Comparison of ENCODE assay signal across 12 mouse cellular contexts in genomic region chr17:33921361-33921760, GRCm38 (mm10). TPM values are rescaled to one million over a fixed set of nuclear protein-coding genes. Genes with fewer than 3 reads are reported as not detected.
DNase-seq lines count a peak whose midpoint lies in the region; ATAC-seq and TF ChIP-seq lines count a peak whose summit lies in the region.
"Had no signal": no experiment of that assay in that cellular context is flagged by ENCODE, and none has a peak within 500 bp of the region (broad histone marks: within the 10 kb centered on the region; RNA-seq: fewer than 3 reads in every experiment).

No protein-coding gene starts in this region.

- H3K9ac ChIP-seq in hindbrain, embryonic 12.5 days: no peak overlapping the region
- H3K9ac ChIP-seq in hindbrain, embryonic 11.5 days (ENCODE audit: low read depth, low read length): no peak overlapping the region
- no peak overlapping the region for H3K9ac ChIP-seq in intestine, embryonic 15.5 days
- H3K9ac ChIP-seq: hindbrain, embryonic 14.5 days had no signal

- 0 out of 2 replicates have a peak, but pooled peaks cover 9% of the 10 kb centered on the region for H3K27me3 ChIP-seq in hindbrain, embryonic 12.5 days
- no peaks in the 10 kb centered on the region for H3K27me3 ChIP-seq in hindbrain, embryonic 11.5 days (ENCODE audit: control insufficient read depth, insufficient read depth, low read length)
- H3K27me3 ChIP-seq in testis, adult 2 months (ENCODE audit: control insufficient read depth, insufficient read depth, low read length): no peaks in the 10 kb centered on the region
- H3K27me3 ChIP-seq in intestine, embryonic 15.5 days (replicated peaks): no peaks in the 10 kb centered on the region
- H3K27me3 ChIP-seq: Patski had no signal

- no peak for TF ChIP-seq CTCF in testis, adult 2 months (IDR thresholded peaks at IDR 0.05; ENCODE audit: control insufficient read depth, insufficient read depth, insufficient replicate concordance, low read depth, low read length)

- DNase-seq in cerebellum, adult 11-12 months: peak; percentile 31
- DNase-seq in cerebellum, postnatal 36 days: no peak
- no peak for DNase-seq in hindbrain, embryonic 11.5 days (ENCODE audit: low spot score)
- no peak for DNase-seq in testis, postnatal 14 days (ENCODE audit: low spot score)
- DNase-seq in right cerebral cortex, postnatal 14 days: no peak

- peak overlapping the region; percentile 83; the same call in 1 of the 2 replicates for H3K4me2 ChIP-seq in hindbrain, embryonic 12.5 days (replicated peaks)
- no peak overlapping the region for H3K4me2 ChIP-seq in hindbrain, embryonic 11.5 days (replicated peaks; ENCODE audit: low read depth, low read length)
- H3K4me2 ChIP-seq in intestine, embryonic 15.5 days (replicated peaks): no peak overlapping the region

- TF ChIP-seq POLR2A in testis, adult 2 months (IDR thresholded peaks at IDR 0.05; ENCODE audit: control insufficient read depth, low read depth, low read length): no peak

- ATAC-seq in hindbrain, embryonic 12.5 days (ENCODE audit: low FRiP score): no peak
- no peak for ATAC-seq in hindbrain, embryonic 11.5 days (ENCODE audit: low FRiP score)
- no peak for ATAC-seq in intestine, embryonic 15.5 days

- no peak overlapping the region for H3K27ac ChIP-seq in hindbrain, embryonic 12.5 days
- H3K27ac ChIP-seq in hindbrain, embryonic 11.5 days (ENCODE audit: low read depth, low read length): no peak overlapping the region
- H3K27ac ChIP-seq in testis, adult 2 months (ENCODE audit: control insufficient read depth, insufficient read depth, low read depth, low read length): no peak overlapping the region
- H3K27ac ChIP-seq in intestine, embryonic 15.5 days: no peak overlapping the region
- H3K27ac ChIP-seq: hindbrain, embryonic 14.5 days had no signal

- H3K4me1 ChIP-seq in hindbrain, embryonic 12.5 days: peaks cover 38% of the 10 kb centered on the region
- H3K4me1 ChIP-seq in hindbrain, embryonic 11.5 days (replicated peaks; ENCODE audit: control insufficient read depth, insufficient read depth, low read length): peaks cover 20% of the 10 kb centered on the region
- peaks cover 38% of the 10 kb centered on the region for H3K4me1 ChIP-seq in testis, adult 2 months (ENCODE audit: control insufficient read depth, insufficient read depth, low read length)
- H3K4me1 ChIP-seq in intestine, embryonic 15.5 days (replicated peaks): peaks cover 26% of the 10 kb centered on the region

- H3K4me3 ChIP-seq in hindbrain, embryonic 12.5 days: no peak overlapping the region
- no peak overlapping the region for H3K4me3 ChIP-seq in hindbrain, embryonic 11.5 days (ENCODE audit: low read depth, low read length)
- H3K4me3 ChIP-seq in testis, adult 2 months (ENCODE audit: control insufficient read depth, low read depth, low read length): peak overlapping the region; percentile 92
- no peak overlapping the region for H3K4me3 ChIP-seq in intestine, embryonic 15.5 days (replicated peaks)

- peaks cover 17% of the 10 kb centered on the region; the same call in 1 of the 2 replicates for H3K36me3 ChIP-seq in hindbrain, embryonic 12.5 days
- no peaks in the 10 kb centered on the region for H3K36me3 ChIP-seq in hindbrain, embryonic 11.5 days (ENCODE audit: control insufficient read depth, insufficient read depth, low read length)
- no peaks in the 10 kb centered on the region for H3K36me3 ChIP-seq in testis, adult 2 months (ENCODE audit: control insufficient read depth, insufficient read depth, low read length)
- H3K36me3 ChIP-seq in intestine, embryonic 15.5 days: peaks cover 14% of the 10 kb centered on the region

- WGBS in hindbrain, embryonic 12.5 days: 84% methylated on average over 7 of the region's 7 CpGs
- WGBS in hindbrain, embryonic 11.5 days: 89% methylated on average over 7 of the region's 7 CpGs
- 88% methylated on average over 7 of the region's 7 CpGs for WGBS in intestine, embryonic 15.5 days

- H3K9me3 ChIP-seq in hindbrain, embryonic 12.5 days (replicated peaks): no peaks in the 10 kb centered on the region
- no peaks in the 10 kb centered on the region for H3K9me3 ChIP-seq in hindbrain, embryonic 11.5 days (ENCODE audit: control insufficient read depth, low read length)
- no peaks in the 10 kb centered on the region for H3K9me3 ChIP-seq in intestine, embryonic 15.5 days

RNA-seq across cellular contexts. Expression of gene Zbtb22, which starts 5.7 kb away (rescaled TPM):
- polyA plus RNA-seq in hindbrain, embryonic 12.5 days (2016; fragmentation: Nextera tagmentation; extraction: Ambion mirVana): 21.7 and 25.5 TPM in 2 replicates
- 8.1 and 9.3 TPM in 2 replicates for polyA plus RNA-seq in hindbrain, embryonic 11.5 days (2014; fragmentation: Nextera tagmentation; extraction: Ambion mirVana)
- polyA plus RNA-seq in testis, adult 2 months (2012; rRNA removed): 65.0 and 66.5 TPM in 2 replicates
- polyA plus RNA-seq in intestine, embryonic 15.5 days (2015; fragmentation: Nextera tagmentation; extraction: Ambion mirVana): 14.4 and 16.2 TPM in 2 replicates

RNA-seq across cellular contexts. Expression of gene Tapbp, which starts 5.7 kb away (rescaled TPM):
- polyA plus RNA-seq in hindbrain, embryonic 12.5 days (2016; fragmentation: Nextera tagmentation; extraction: Ambion mirVana): 23.9 and 27.6 TPM in 2 replicates
- 14.5 and 16.6 TPM in 2 replicates for polyA plus RNA-seq in hindbrain, embryonic 11.5 days (2014; fragmentation: Nextera tagmentation; extraction: Ambion mirVana)
- polyA plus RNA-seq in testis, adult 2 months (2012; rRNA removed): 71.7 and 80.8 TPM in 2 replicates
- polyA plus RNA-seq in intestine, embryonic 15.5 days (2015; fragmentation: Nextera tagmentation; extraction: Ambion mirVana): 35.6 and 39.3 TPM in 2 replicates

RNA-seq across cellular contexts. Expression of gene Rgl2, which starts 8.0 kb away (rescaled TPM):
- polyA plus RNA-seq in hindbrain, embryonic 12.5 days (2016; fragmentation: Nextera tagmentation; extraction: Ambion mirVana): 63.1 and 64.1 TPM in 2 replicates
- 32.5 and 32.9 TPM in 2 replicates for polyA plus RNA-seq in hindbrain, embryonic 11.5 days (2014; fragmentation: Nextera tagmentation; extraction: Ambion mirVana)
- polyA plus RNA-seq in testis, adult 2 months (2012; rRNA removed): 83.4 and 93.0 TPM in 2 replicates
- polyA plus RNA-seq in intestine, embryonic 15.5 days (2015; fragmentation: Nextera tagmentation; extraction: Ambion mirVana): 29.2 and 32.9 TPM in 2 replicates

RNA-seq across cellular contexts. Expression of gene Daxx, which starts 12.1 kb away (rescaled TPM):
- polyA plus RNA-seq in hindbrain, embryonic 12.5 days (2016; fragmentation: Nextera tagmentation; extraction: Ambion mirVana): 55.5 and 61.2 TPM in 2 replicates
- polyA plus RNA-seq in hindbrain, embryonic 11.5 days (2014; fragmentation: Nextera tagmentation; extraction: Ambion mirVana): 47.0 and 60.0 TPM in 2 replicates
- polyA plus RNA-seq in testis, adult 2 months (2012; rRNA removed): 157 and 183 TPM in 2 replicates
- 37.5 and 39.1 TPM in 2 replicates for polyA plus RNA-seq in intestine, embryonic 15.5 days (2015; fragmentation: Nextera tagmentation; extraction: Ambion mirVana)

RNA-seq across cellular contexts. Expression of gene Platr17, which starts 16.4 kb away (rescaled TPM):
- polyA plus RNA-seq in hindbrain, embryonic 12.5 days (2016; fragmentation: Nextera tagmentation; extraction: Ambion mirVana): 0.30 TPM in 1 of 2 replicates, not detected in the other
- polyA plus RNA-seq in hindbrain, embryonic 11.5 days (2014; fragmentation: Nextera tagmentation; extraction: Ambion mirVana): 0.86 TPM in 1 of 2 replicates, not detected in the other
- not detected in 2 replicates for polyA plus RNA-seq in testis, adult 2 months (2012; rRNA removed)
- polyA plus RNA-seq in intestine, embryonic 15.5 days (2015; fragmentation: Nextera tagmentation; extraction: Ambion mirVana): 0.18 and 0.21 TPM in 2 replicates
- polyA plus RNA-seq: heart, embryonic 11.5 days; midbrain, embryonic 14.5 days; Patski had no signal
